In genomic region chr5:124540383-124540786, GRCm38 (mm10) we compare ENCODE assay signal across 8 mouse cellular contexts. TPM values are rescaled to one million over a fixed set of nuclear protein-coding genes. Genes with fewer than 3 reads are reported as not detected.
DNase-seq lines count a peak whose midpoint lies in the region; ATAC-seq and TF ChIP-seq lines count a peak whose summit lies in the region.

TSS of gene Tmed2 (plus strand) at chr5:124540695.

- H3K4me1 ChIP-seq in CH12.LX (ENCODE audit: control insufficient read depth in 1 of 2, insufficient read depth in 2 of 2) = peaks cover 2 to 59% of the 10 kb centered on the region in 2 experiments; a peak in 3 of 4 replicates
- peaks cover 3% of the 10 kb centered on the region; the same call in 1 of the 2 replicates for H3K4me1 ChIP-seq in forebrain, embryonic 11.5 days (replicated peaks; ENCODE audit: control insufficient read depth, insufficient read depth, low read length)
- H3K4me1 ChIP-seq in heart, embryonic 16.5 days (ENCODE audit: control insufficient read depth, insufficient read depth, low read length) = peaks cover 26% of the 10 kb centered on the region
- H3K4me1 ChIP-seq in liver, embryonic 15.5 days (replicated peaks) = peaks cover 46% of the 10 kb centered on the region
- H3K4me1 ChIP-seq in neural tube, embryonic 12.5 days = peaks cover 11% of the 10 kb centered on the region

- peak; percentile 96 for ATAC-seq in forebrain, embryonic 11.5 days (replicated peaks; ENCODE audit: low FRiP score)
- peak; percentile 92 for ATAC-seq in heart, embryonic 16.5 days (replicated peaks; ENCODE audit: extremely low read depth, insufficient read depth, low FRiP score)
- ATAC-seq in liver, embryonic 15.5 days (ENCODE audit: insufficient read depth) = peak; percentile 93
- ATAC-seq in neural tube, embryonic 12.5 days (ENCODE audit: low FRiP score, low read depth) = peak; percentile 96

- 1% methylated on average over 35 of the region's 35 CpGs for WGBS in forebrain, embryonic 11.5 days
- WGBS in heart, embryonic 16.5 days = under 1% methylated on average over 35 of the region's 35 CpGs
- under 1% methylated on average over 35 of the region's 35 CpGs for WGBS in liver, embryonic 15.5 days (ENCODE audit: insufficient replicate concordance)
- WGBS in neural tube, embryonic 12.5 days = 1% methylated on average over 35 of the region's 35 CpGs

- H3K27ac ChIP-seq in CH12.LX (ENCODE audit: insufficient read depth, low read depth) = peak within 1 kb of the TSS; percentile 26
- H3K27ac ChIP-seq in forebrain, embryonic 11.5 days (ENCODE audit: low read depth, low read length) = no peak within 1 kb of the TSS
- H3K27ac ChIP-seq in heart, embryonic 16.5 days (ENCODE audit: low read length) = peak within 1 kb of the TSS; percentile 91
- peak within 1 kb of the TSS; percentile 93 for H3K27ac ChIP-seq in liver, embryonic 15.5 days (replicated peaks)
- H3K27ac ChIP-seq in neural tube, embryonic 12.5 days = peak within 1 kb of the TSS; percentile 16

- peak; percentile 46; the same call in 1 of the 2 replicates for TF ChIP-seq POLR2A in CH12.LX (IDR thresholded peaks at IDR 0.05; ENCODE audit: low read depth, low read length)

- peak within 1 kb of the TSS; percentile 87 to 94 (median 94) for H3K4me3 ChIP-seq in CH12.LX (replicated peaks in 1 of 3; ENCODE audit: low read depth in 2 of 3, low read length in 2 of 3, poor library complexity in 1 of 3)
- H3K4me3 ChIP-seq in forebrain, embryonic 11.5 days (ENCODE audit: low read depth, low read length) = peak within 1 kb of the TSS; percentile 93
- peak within 1 kb of the TSS; percentile 97 for H3K4me3 ChIP-seq in heart, embryonic 16.5 days (ENCODE audit: low read length)
- peak within 1 kb of the TSS; percentile 97 for H3K4me3 ChIP-seq in liver, embryonic 15.5 days (replicated peaks)
- peak within 1 kb of the TSS; percentile 93 for H3K4me3 ChIP-seq in neural tube, embryonic 12.5 days

- TF ChIP-seq EP300 in CH12.LX (IDR thresholded peaks at IDR 0.05; ENCODE audit: low read length) = no peak

- peak within 1 kb of the TSS; percentile 91 for H3K9ac ChIP-seq in CH12.LX (ENCODE audit: insufficient read depth, low read depth)
- peak within 1 kb of the TSS; percentile 86 for H3K9ac ChIP-seq in forebrain, embryonic 11.5 days (ENCODE audit: low read length)
- H3K9ac ChIP-seq in heart, embryonic 16.5 days (ENCODE audit: low read length) = peak within 1 kb of the TSS; percentile 94
- peak within 1 kb of the TSS; percentile 91 for H3K9ac ChIP-seq in liver, embryonic 15.5 days
- peak within 1 kb of the TSS; percentile 92 for H3K9ac ChIP-seq in neural tube, embryonic 12.5 days

- H3K36me3 ChIP-seq in CH12.LX (replicated peaks in 1 of 2; ENCODE audit: control insufficient read depth in 1 of 2, insufficient read depth in 1 of 2, low read length in 1 of 2) = peaks cover 19 to 32% of the 10 kb centered on the region in 2 experiments
- H3K36me3 ChIP-seq in forebrain, embryonic 11.5 days (ENCODE audit: control insufficient read depth, insufficient read depth, low read length) = no peaks in the 10 kb centered on the region; the same call in 1 of the 2 replicates
- H3K36me3 ChIP-seq in heart, embryonic 16.5 days (ENCODE audit: control insufficient read depth, insufficient read depth) = peaks cover 20% of the 10 kb centered on the region
- H3K36me3 ChIP-seq in liver, embryonic 15.5 days (replicated peaks) = peaks cover 33% of the 10 kb centered on the region
- H3K36me3 ChIP-seq in neural tube, embryonic 12.5 days = peaks cover 14% of the 10 kb centered on the region

- peak; percentile 97 for DNase-seq in CH12.LX (ENCODE audit: extremely low read depth)
- peak; percentile 91 for DNase-seq in c-Kit-positive CD71-positive TER-119-negative erythroid progenitor cells, embryonic 14.5 days (ENCODE audit: low read depth)
- DNase-seq in forebrain, embryonic 11.5 days (ENCODE audit: low spot score) = peak; percentile 96
- DNase-seq in kidney, postnatal 36 days = peak; percentile 97
- peak; percentile 97 for DNase-seq in telencephalon, adult 2 months (ENCODE audit: low read depth, low spot score)

- H3K9me3 ChIP-seq in CH12.LX (replicated peaks; ENCODE audit: low read length) = no peaks in the 10 kb centered on the region
- H3K9me3 ChIP-seq in forebrain, embryonic 11.5 days (ENCODE audit: control insufficient read depth, low read length) = no peaks in the 10 kb centered on the region
- H3K9me3 ChIP-seq in heart, embryonic 16.5 days (replicated peaks; ENCODE audit: control insufficient read depth, low read length) = no peaks in the 10 kb centered on the region
- H3K9me3 ChIP-seq in liver, embryonic 15.5 days (replicated peaks) = no peaks in the 10 kb centered on the region
- no peaks in the 10 kb centered on the region for H3K9me3 ChIP-seq in neural tube, embryonic 12.5 days

- in situ Hi-C loops in CH12.LX (cut with MboI; ENCODE audit: low pct_ligation_motif_present, low pct_unique_long_range_greater_than_20kb, low sequenced_read_pairs) = no loop called here

- H3K4me2 ChIP-seq in CH12.LX (ENCODE audit: insufficient read depth, low read depth, poor library complexity, severe bottlenecking) = peak within 1 kb of the TSS; percentile 12; the same call in 1 of the 2 replicates
- H3K4me2 ChIP-seq in forebrain, embryonic 11.5 days (ENCODE audit: low read depth, low read length, severe bottlenecking) = peak within 1 kb of the TSS; percentile 74
- H3K4me2 ChIP-seq in heart, embryonic 16.5 days (ENCODE audit: low read depth, low read length) = peak within 1 kb of the TSS; percentile 86
- H3K4me2 ChIP-seq in liver, embryonic 15.5 days = peak within 1 kb of the TSS; percentile 82
- peak within 1 kb of the TSS; percentile 86 for H3K4me2 ChIP-seq in neural tube, embryonic 12.5 days (replicated peaks)

- dilution Hi-C loops in CH12.LX (cut with MboI; ENCODE audit: extremely low pct_ligation_motif_present, extremely low pct_unique_long_range_greater_than_20kb, low sequenced_read_pairs) = no loop called here

- no peaks in the 10 kb centered on the region for H3K27me3 ChIP-seq in CH12.LX (replicated peaks)
- H3K27me3 ChIP-seq in forebrain, embryonic 11.5 days (ENCODE audit: control insufficient read depth, insufficient read depth, low read length) = no peaks in the 10 kb centered on the region
- no peaks in the 10 kb centered on the region for H3K27me3 ChIP-seq in heart, embryonic 16.5 days (ENCODE audit: control insufficient read depth, insufficient read depth, low read length)
- 0 out of 2 replicates have a peak, but pooled peaks cover 7% of the 10 kb centered on the region for H3K27me3 ChIP-seq in liver, embryonic 15.5 days
- H3K27me3 ChIP-seq in neural tube, embryonic 12.5 days (replicated peaks) = 0 out of 2 replicates have a peak, but pooled peaks cover 2% of the 10 kb centered on the region

- H3K79me2 ChIP-seq in CH12.LX (replicated peaks; ENCODE audit: control insufficient read depth, extremely low read depth, insufficient read depth, poor library complexity, severe bottlenecking) = peaks cover 46% of the 10 kb centered on the region

- no peak; the same call in 1 of the 2 replicates for TF ChIP-seq RAD21 in CH12.LX (IDR thresholded peaks at IDR 0.05; ENCODE audit: low read depth, low read length)

- peak in 1 of 2 experiments; percentile 47; a peak in 2 of 4 replicates for TF ChIP-seq CTCF in CH12.LX (conservative IDR thresholded peaks at IDR 0.05 in 1 of 2, IDR thresholded peaks at IDR 0.05 in 1 of 2; ENCODE audit: low read depth in 2 of 2, low read length in 2 of 2)

TF ChIP-seq in CH12.LX, 34 proteins besides CTCF, POLR2A, EP300 and RAD21 (continues in another document):
- TF ChIP-seq HCFC1 (IDR thresholded peaks at IDR 0.05; ENCODE audit: low read depth, low read length) (peak; percentile 92), E2F4 (IDR thresholded peaks at IDR 0.05; ENCODE audit: insufficient replicate concordance, low read depth, low read length) (peak; percentile 56; the same call in 1 of the 2 replicates), POLR2AphosphoS2 (IDR thresholded peaks at IDR 0.05; ENCODE audit: low read depth, low read length) (no peak), USF2 (conservative IDR thresholded peaks at IDR 0.05; ENCODE audit: low read depth, low read length) (peak; percentile 83), NELFE (IDR thresholded peaks at IDR 0.05; ENCODE audit: low read depth, low read length) (peak; percentile 23; the same call in 1 of the 2 replicates), ZMIZ1 (IDR thresholded peaks at IDR 0.05; ENCODE audit: low read depth, low read length) (no peak), MEF2A (IDR thresholded peaks at IDR 0.05; ENCODE audit: borderline replicate concordance, low read depth, low read length) (peak; percentile 87), KAT2A (IDR thresholded peaks at IDR 0.05; ENCODE audit: insufficient replicate concordance, low read length) (peak; percentile 95), UBTF (IDR thresholded peaks at IDR 0.05; ENCODE audit: low read depth, low read length) (no peak), TCF12 (IDR thresholded peaks at IDR 0.05; ENCODE audit: low read depth, low read length) (peak; percentile 68), MXI1 (IDR thresholded peaks at IDR 0.05; ENCODE audit: low read depth, low read length) (peak; percentile 80), IRF4 (IDR thresholded peaks at IDR 0.05; ENCODE audit: low read depth, low read length) (peak; percentile 64), CHD1 (IDR thresholded peaks at IDR 0.05; ENCODE audit: low read depth, low read length) (no peak), NRF1 (IDR thresholded peaks at IDR 0.05; ENCODE audit: low read depth, low read length) (peak; percentile 63), GABPA (IDR thresholded peaks at IDR 0.05; ENCODE audit: insufficient replicate concordance, low read depth, low read length) (peak; percentile 35; the same call in 1 of the 2 replicates), PAX5 (IDR thresholded peaks at IDR 0.05; ENCODE audit: low read length) (no peak), MAZ (IDR thresholded peaks at IDR 0.05; ENCODE audit: low read depth, low read length) (peak; percentile 83; the same call in 1 of the 2 replicates), JUND (conservative IDR thresholded peaks at IDR 0.05; ENCODE audit: low read depth, low read length) (peak; percentile 35; the same call in 1 of the 2 replicates), BHLHE40 (IDR thresholded peaks at IDR 0.05; ENCODE audit: low read depth, low read length) (peak; percentile 91), ETS1 (conservative IDR thresholded peaks at IDR 0.05; ENCODE audit: low read depth, low read length) (peak; percentile 31; the same call in 1 of the 2 replicates), SIN3A (IDR thresholded peaks at IDR 0.05; ENCODE audit: low read length) (peak; percentile 91)

RNA-seq across cellular contexts. Expression of gene Tmed2, which starts in this region (rescaled TPM):
- 205 and 319 TPM in 2 replicates for total RNA-seq in CH12.LX (2012; rRNA removed)
- total RNA-seq in CH12.LX (2014; rRNA removed) = 769 and 796 TPM in 2 replicates
- 280 and 301 TPM in 2 replicates for polyA plus RNA-seq in CH12.LX (2012; ENCODE audit: insufficient read length, low read depth)
- polyA plus RNA-seq in forebrain, embryonic 11.5 days (2014; fragmentation: Nextera tagmentation; extraction: Ambion mirVana) = 445 and 465 TPM in 2 replicates
- 435 and 443 TPM in 2 replicates for polyA plus RNA-seq in heart, embryonic 16.5 days (2015; fragmentation: Nextera tagmentation; extraction: Ambion mirVana)
- 321 and 337 TPM in 2 replicates for polyA plus RNA-seq in liver, embryonic 15.5 days (2015; fragmentation: Nextera tagmentation; extraction: Ambion mirVana)
- 389 and 400 TPM in 2 replicates for polyA plus RNA-seq in neural tube, embryonic 12.5 days (2016; fragmentation: Nextera tagmentation; extraction: Ambion mirVana)

Comparison
In these comparisons a context has a peak if more than half of its experiments do, and no peak if none do; other contexts are left out.
1. H3K4me2 ChIP-seq: peak in every context shown above with its lines; median percentile 86 in heart, embryonic 16.5 days; 86 in neural tube, embryonic 12.5 days; 82 in liver, embryonic 15.5 days; 74 in forebrain, embryonic 11.5 days; 12 in CH12.LX.